Mouse (Mus musculus): ENCODE data around the gene Ulk4.

The Ulk4 gene

DNA sequence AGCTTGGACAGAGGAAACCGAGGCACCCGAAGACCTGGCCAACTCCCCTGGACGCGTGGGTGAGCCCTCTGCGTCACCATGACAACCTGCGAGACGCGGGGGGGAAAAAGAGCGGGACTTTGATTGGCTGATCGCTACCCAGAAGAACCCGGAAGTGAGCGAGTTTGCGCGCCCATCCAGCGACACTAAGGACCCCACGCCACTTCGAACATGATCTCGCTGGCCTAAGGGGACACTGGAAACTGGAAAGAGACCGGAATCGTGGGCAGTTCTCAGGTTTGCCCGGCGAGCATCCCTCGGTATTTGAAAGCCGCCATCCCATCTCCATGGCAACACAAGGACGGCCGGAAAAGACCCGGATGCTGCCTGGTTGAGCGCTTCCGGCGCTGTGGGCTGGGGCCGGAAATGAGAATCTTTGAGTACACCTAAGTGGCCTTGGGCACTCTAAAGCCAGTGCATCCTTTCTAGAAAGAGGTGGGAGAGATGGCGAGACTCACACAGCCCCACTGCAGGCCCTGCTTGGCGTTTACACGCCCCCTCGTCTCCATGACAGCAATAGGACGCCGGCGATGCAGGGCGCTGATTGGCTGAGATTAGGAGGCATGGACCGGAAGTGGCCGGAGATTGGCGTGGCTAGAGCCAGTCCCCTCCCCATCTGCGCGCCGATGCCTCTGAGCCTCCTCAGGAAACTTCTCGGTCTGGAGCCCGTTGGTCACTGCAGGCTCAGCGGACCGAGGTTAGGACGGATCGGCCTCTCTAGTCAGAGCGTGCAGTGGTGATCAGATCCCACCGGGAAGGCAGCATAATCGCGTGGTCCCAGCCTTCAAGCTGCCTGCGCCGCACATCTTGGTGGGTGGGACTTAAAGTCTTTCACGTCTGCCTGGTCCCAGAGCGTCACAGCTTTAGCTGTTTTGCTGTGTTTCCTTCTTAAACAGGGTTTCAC lies at the start of gene Ulk4:
Ulk4 (minus strand) TSS at position 80 of the 943 bp plus-strand sequence.
- peak; percentile 62 for DNase-seq (ENCODE audit: low spot score)

GRCm38 (mm10) chr9:121322034-121322433 lies 45.0 kb upstream of the Ulk4 start:
- no peak for DNase-seq (ENCODE audit: low spot score)

DNA sequence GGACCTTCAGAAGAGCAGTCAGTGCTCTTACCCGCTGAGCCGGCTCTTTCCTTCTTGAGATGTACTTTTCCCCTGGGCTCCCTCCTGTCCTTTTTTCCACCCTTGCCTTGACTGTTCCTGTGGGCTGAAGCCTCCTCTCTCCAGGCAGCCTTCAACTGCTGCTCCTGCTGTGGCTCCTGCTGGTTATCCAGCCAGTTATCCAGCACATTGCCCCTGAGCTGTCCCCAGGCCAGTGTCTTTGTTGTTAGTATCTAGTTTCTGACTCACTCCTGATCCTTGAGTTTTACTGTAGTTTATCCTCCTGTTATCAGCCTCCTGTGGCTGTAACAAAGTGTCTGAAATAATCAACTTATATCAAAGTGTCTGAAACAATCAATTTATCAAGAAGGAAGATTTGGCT lies 44.1 kb upstream of the Ulk4 start:
- DNase-seq (ENCODE audit: low spot score), result no peak

GRCm38 (mm10) chr9:121320433-121320832 lies 43.4 kb upstream of the Ulk4 start:
- no peak for DNase-seq (ENCODE audit: low spot score)

DNA sequence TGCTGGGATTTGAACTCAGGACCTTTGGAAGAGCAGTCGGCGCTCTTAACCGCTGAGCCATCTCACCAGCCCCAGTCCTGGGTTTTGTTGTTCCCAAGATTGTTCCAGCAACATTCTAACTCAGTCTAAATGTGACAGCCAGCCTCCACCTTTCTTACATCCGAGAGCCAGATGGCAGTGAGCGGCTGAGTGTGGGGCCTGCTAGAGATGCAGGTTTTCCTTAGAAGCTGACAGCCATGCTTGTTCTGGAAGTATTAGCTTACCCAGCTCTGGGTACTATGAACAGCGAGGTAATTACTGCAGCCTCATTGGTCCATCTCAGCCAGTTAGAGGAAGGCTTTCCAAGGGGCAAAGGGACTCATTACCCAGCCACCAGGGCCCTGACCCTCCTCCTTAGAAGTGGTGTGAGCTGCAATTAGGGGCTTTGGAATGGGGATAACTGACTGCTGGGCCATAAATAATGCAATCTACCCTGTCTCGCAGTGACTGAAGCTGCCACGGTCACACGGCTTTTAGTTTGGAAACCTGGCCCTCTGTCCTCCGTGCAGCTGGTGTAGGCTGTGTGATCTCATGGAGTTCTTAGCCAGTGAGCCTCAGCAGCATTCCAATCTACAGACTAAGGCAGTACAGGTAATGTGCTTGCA lies 42.4 kb upstream of the Ulk4 start:
- no peak for DNase-seq (ENCODE audit: low spot score)

DNA sequence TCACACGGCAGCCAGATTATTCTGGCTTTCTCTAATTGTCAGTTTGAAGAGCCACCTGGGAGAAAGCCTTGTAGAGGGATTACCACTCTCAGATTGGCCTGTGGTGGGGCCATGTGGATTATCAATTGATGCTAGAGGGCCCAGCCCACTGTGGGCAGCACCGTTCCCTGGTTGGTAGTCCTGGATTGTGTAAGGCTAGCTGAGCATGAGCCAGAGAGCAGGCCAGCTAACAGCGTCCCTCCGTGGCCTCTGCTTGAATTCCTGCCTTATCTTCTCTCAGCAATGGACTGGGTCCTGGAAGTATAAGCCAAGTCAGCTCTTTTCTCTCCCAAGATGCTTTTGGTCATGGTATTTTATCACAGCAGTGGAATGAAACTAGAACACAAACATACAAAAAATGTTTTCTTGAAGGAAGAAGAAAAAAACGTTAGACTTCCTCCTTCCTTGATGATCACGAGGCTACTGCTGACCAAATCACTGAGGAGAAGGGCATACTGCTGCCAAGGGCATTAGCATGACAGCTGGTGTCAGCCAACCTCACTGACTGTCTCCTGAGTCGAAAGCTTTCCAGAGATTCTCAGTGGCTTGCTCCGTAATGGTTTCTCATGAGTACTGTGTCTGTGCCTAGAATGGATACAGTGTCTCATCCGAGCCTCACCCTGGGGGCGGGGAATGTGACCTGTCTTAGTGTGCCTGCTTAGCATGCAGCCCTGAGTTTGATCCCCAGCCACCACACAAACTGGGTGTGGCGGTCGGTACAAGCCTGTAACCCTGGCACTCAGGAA lies 39.8 kb upstream of the Ulk4 start:
- no peak for DNase-seq (ENCODE audit: low spot score)

DNA sequence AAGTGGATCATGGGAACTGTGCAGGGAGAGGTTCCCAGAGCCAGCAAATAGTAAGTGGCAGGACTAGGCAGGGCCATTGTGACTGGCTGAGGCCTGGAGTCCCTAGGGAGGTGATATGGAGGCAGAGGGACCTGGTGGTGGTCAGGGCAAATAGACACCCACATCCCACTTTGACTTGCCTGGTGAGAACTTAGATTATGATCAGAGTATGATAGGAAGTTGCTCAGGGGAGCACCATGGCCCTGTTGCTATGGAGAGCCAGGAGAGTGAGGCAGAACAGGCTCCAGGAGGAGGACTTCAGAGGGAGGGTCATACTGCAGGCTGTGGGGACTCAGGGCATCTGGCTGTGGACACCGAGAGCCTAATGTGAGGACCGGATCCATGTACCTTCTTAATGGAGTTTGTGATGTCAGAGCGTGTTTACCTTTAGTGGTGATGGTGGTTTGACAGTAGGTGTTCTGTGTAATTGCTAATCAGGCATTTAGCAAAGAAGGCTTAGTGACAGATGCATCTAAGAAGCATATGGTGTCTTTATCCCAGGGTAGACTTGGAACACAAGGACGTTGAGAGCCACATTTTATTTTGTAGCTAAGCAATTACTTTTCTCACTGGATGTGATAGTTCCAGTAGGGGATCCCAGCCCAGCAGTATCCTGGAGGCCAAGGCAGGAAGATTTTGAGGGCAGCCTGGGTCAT lies 39.1 kb upstream of the Ulk4 start:
- no peak for DNase-seq (ENCODE audit: low spot score)

- DNase-seq (ENCODE audit: low spot score), result no peak
These were observed 37.6 kb upstream of the Ulk4 start for GRCm38 (mm10) chr9:121314541-121315152.

- peak; percentile 42 for DNase-seq (ENCODE audit: low spot score)
These were observed 36.8 kb upstream of the Ulk4 start for GRCm38 (mm10) chr9:121313656-121314374.

- no peak for DNase-seq (ENCODE audit: low spot score)
These were observed 35.4 kb upstream of the Ulk4 start for GRCm38 (mm10) chr9:121312237-121312891.

GRCm38 (mm10) chr9:121311846-121312236 lies 34.8 kb upstream of the Ulk4 start:
- no peak for DNase-seq (ENCODE audit: low spot score)

DNA sequence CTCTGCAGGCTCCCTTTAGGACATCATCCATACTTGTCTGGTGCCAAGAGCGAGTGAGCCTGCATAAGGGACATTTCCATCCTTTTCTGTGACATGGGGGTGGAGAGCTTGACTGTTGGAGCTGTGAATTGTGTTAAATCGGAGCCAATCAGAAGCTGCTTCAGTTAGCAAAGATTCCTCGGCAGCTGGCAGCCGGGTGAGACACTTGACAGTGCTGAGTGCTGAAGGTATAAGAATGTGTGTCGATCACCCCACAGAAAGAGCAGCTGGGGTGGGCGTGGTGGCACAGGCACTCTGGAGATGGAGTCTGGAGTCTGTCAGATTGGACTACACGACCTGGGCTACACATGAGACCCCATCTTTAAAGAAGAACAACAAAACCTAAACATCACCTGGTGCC lies 33.5 kb upstream of the Ulk4 start:
- no peak for DNase-seq (ENCODE audit: low spot score)

DNA sequence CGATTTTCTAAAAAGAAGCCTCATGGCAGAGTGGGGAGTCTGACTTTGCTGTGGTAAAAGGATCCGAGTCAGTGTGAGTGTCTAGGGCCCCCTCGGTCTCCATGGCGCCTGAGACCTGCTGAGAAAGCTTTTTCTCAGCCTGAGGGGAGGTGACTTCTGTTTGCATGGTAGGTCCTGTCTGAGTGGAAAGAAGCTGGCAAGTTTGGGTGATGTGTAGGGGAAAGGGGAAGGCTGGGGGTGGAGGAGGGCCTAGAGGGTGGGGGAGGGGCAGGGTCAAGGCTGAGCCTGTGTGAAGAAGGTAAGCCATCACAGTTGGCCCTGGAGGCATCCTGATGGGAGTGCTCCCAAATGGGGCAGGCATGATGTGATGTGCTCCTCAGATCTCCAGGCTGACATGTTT lies 32.3 kb upstream of the Ulk4 start:
- no peak for DNase-seq (ENCODE audit: low spot score)

DNA sequence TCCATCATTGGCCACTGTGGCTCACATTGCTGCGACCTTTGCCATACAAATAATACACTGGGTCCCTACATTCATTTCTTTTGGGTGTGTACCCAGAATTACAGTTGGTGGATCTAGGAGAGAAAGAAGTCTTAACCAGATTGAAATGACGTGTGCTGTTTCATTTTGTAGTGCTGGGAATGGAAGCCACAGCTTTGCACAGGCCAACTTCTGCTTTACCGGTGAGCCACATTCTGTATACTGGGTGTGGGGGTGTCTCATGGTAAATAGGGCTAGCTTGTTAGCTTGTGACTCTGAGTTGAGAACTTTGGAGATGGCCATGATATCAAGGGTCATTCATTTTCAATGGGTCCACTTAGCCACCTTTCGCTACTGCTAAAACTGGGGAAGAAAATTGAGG lies 28.5 kb upstream of the Ulk4 start:
- DNase-seq (ENCODE audit: low spot score), result no peak

GRCm38 (mm10) chr9:121304520-121304919 lies 27.5 kb upstream of the Ulk4 start:
- no peak for DNase-seq (ENCODE audit: low spot score)

- no peak for DNase-seq (ENCODE audit: low spot score)
These were observed 26.8 kb upstream of the Ulk4 start for GRCm38 (mm10) chr9:121303748-121304147.

GRCm38 (mm10) chr9:121303086-121303485 lies 26.1 kb upstream of the Ulk4 start:
- DNase-seq (ENCODE audit: low spot score), result no peak

DNA sequence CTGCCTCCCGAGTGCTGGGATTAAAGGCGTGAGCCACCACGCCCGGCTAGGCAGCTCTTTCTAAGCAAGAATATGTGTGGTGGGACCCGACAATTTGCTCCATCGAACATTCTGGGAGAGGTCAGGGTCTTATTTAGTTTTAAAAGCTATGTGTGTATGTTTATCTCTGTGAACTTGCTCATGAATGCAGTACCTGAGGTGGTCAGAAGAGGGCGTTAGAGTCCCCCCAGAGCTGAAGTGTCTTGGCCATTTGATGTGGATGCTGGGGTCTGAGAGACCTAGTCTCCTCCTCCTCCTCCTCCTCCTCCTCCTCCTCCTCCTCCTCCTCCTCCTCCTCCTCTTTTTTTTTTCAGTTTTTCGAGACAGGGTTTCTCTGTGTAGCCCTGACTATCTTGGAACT lies 25.5 kb upstream of the Ulk4 start:
- no peak for DNase-seq (ENCODE audit: low spot score)

DNA sequence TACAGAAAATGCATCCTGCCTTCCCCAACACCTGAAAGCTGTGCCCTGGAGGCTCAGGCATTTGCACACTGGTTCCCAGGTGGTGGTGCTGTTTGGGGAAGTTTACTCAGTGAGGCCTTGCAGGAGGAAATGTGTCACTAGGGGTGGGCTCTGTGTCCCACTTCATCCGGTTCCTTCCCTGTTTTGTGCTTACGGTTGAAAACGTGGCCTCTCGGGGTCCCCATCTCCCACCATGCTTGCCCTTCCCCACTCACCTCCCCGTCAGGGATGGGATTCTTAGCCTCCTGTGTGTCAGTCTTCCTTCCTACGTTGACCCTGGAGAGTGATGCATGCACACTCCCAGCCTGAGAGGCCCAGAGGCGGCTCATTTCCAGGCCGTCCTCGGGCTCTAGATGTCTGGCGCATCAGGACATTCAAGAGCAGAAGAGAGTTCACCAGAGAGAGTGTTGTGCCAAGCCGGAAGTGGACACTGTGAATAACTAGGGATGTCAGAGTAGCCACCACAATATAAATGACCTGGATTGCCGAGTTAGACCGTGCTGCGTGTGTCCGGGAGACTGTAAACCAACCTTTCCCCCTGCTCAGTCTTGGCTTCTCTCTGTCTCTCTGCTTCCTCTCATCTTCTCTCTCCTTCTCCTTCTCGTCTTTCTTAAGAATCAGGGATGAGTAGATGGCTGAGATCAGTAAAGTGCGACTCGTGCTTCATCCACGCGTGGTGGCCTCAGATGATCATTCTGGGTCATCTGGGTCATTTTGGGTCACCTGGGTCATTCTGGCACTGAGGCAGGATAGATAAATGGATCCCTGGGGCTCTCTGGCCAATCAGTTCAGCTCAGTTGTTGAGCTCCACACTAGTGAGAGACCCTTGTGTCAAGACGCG lies 24.3 kb upstream of the Ulk4 start:
- DNase-seq (ENCODE audit: low spot score), result no peak

Measured in urinary bladder, postnatal 10 days (tissue).